Mouse (Mus musculus) stomach, embryonic 16.5 days (tissue): ENCODE results near the gene C9. TPM values are rescaled to one million over a fixed set of nuclear protein-coding genes. Genes with fewer than 3 reads are reported as not detected.

ENCODE experiments used
- ATAC-seq: fragments of 200-750 bp; cut with Nextera tagmentation; 2 replicates; pipeline ENCODE4 v1.8.0; 2017; ENCODE audit warnings: moderate number of reproducible peaks, moderate TSS enrichment; ENCODE audit not compliant: insufficient read depth, low FRiP score
- H3K27ac ChIP-seq: fragments of 300-500 bp; sonication (generic); 2 replicates; pipeline ENCODE4 v1.5.1; 2014; ENCODE audit warnings: low read length
- H3K27me3 ChIP-seq: fragments of 300-500 bp; sonication (generic); 2 replicates; pipeline ENCODE4 v1.6.1; 2014; ENCODE audit warnings: low read length, control low read depth, mixed read lengths; ENCODE audit not compliant: control insufficient read depth, insufficient read depth
- H3K36me3 ChIP-seq: fragments of 300-500 bp; sonication (generic); 2 replicates; pipeline ENCODE4 v1.6.1; 2014; ENCODE audit warnings: low read length; ENCODE audit not compliant: control insufficient read depth, insufficient read depth
- H3K4me1 ChIP-seq: fragments of 300-500 bp; sonication (generic); 2 replicates; pipeline ENCODE4 v1.6.1; 2014; ENCODE audit warnings: low read length, control low read depth, mixed read lengths; ENCODE audit not compliant: control insufficient read depth, insufficient read depth
- H3K4me2 ChIP-seq: fragments of 300-500 bp; sonication (generic); 2 replicates; pipeline ENCODE4 v1.6.1; 2014; ENCODE audit warnings: low read depth, low read length, mixed read lengths
- H3K4me3 ChIP-seq: fragments of 300-500 bp; sonication (generic); replicated peaks from 2 replicates; pipeline ENCODE4 v1.5.1; 2014; ENCODE audit warnings: mild to moderate bottlenecking, low read length
- H3K9ac ChIP-seq: fragments of 300-500 bp; sonication (generic); 2 replicates; pipeline ENCODE4 v1.6.1; 2014; ENCODE audit warnings: low read length
- H3K9me3 ChIP-seq: fragments of 300-500 bp; sonication (generic); replicated peaks from 2 replicates; pipeline ENCODE4 v1.6.1; 2016; ENCODE audit warnings: low read length, control low read depth; ENCODE audit not compliant: control insufficient read depth
- WGBS: fragments of 180-500 bp; shearing (Covaris S2); extraction: QIAGEN DNeasy Blood & Tissue Kit; methylation state at CpG from one replicate; pipeline ENCODE4 v1.1.7; 2014; 5-methylcytosine and 5-hydroxymethylcytosine counted together
- polyA plus RNA-seq: library from polyadenylated mRNA; unstranded; fragments of >200 nt; fragmentation: Nextera tagmentation; extraction: Ambion mirVana; gene quantifications from 2 replicates; pipeline ENCODE4 v1.2.1, GENCODE M21; 2015

Gene C9
- polyA plus RNA-seq, 1 experiment from 2014 or later, result 0.53 TPM

GRCm38 (mm10) chr15:6415317-6415716 lies 29.8 kb upstream of the C9 start:
- Histone ChIP-seq H3K4me3 (no peak overlapping the region), H3K4me1 (no peaks in the 10 kb centered on the region), H3K4me2 (no peak overlapping the region), H3K27me3 (no peaks in the 10 kb centered on the region), H3K9me3 (no peaks in the 10 kb centered on the region), H3K36me3 (0 out of 2 replicates have a peak, but pooled peaks cover 2% of the 10 kb centered on the region), H3K27ac (no peak overlapping the region), H3K9ac (no peak overlapping the region)
- WGBS, result 84% methylated on average over 5 of the region's 5 CpGs
- ATAC-seq, result no peak

- Histone ChIP-seq H3K9me3 (no peaks in the 10 kb centered on the region), H3K4me1 (peaks cover 4% of the 10 kb centered on the region), H3K9ac (no peak overlapping the region), H3K27me3 (no peaks in the 10 kb centered on the region), H3K27ac (peak overlapping the region; percentile 38; the same call in 1 of the 2 replicates), H3K36me3 (peaks cover 5% of the 10 kb centered on the region; the same call in 1 of the 2 replicates), H3K4me2 (no peak overlapping the region), H3K4me3 (no peak overlapping the region)
- ATAC-seq, result no peak
- WGBS, result 79% methylated on average over 7 of the region's 7 CpGs
These were observed 13.3 kb upstream of the C9 start for GRCm38 (mm10) chr15:6431777-6432176.

GRCm38 (mm10) chr15:6432411-6432810 lies 12.7 kb upstream of the C9 start:
- Histone ChIP-seq H3K9me3 (no peaks in the 10 kb centered on the region), H3K36me3 (peaks cover 5% of the 10 kb centered on the region; the same call in 1 of the 2 replicates), H3K9ac (no peak overlapping the region), H3K4me1 (peaks cover 4% of the 10 kb centered on the region), H3K27me3 (no peaks in the 10 kb centered on the region), H3K27ac (peak overlapping the region; percentile 38), H3K4me3 (no peak overlapping the region), H3K4me2 (no peak overlapping the region)
- ATAC-seq, result peak; percentile 93
- WGBS, result 53% methylated on average over 7 of the region's 7 CpGs

GRCm38 (mm10) chr15:6435281-6435680 lies 9.8 kb upstream of the C9 start:
- Histone ChIP-seq H3K27ac (no peak overlapping the region), H3K27me3 (no peaks in the 10 kb centered on the region), H3K4me1 (peaks cover 4% of the 10 kb centered on the region), H3K36me3 (peaks cover 5% of the 10 kb centered on the region; the same call in 1 of the 2 replicates), H3K9me3 (no peaks in the 10 kb centered on the region), H3K4me2 (no peak overlapping the region), H3K4me3 (no peak overlapping the region), H3K9ac (no peak overlapping the region)
- 89% methylated on average over 7 of the region's 7 CpGs for WGBS
- ATAC-seq, result no peak

GRCm38 (mm10) chr15:6435773-6436172 lies 9.4 kb upstream of the C9 start:
- Histone ChIP-seq H3K4me2 (no peak overlapping the region), H3K27me3 (no peaks in the 10 kb centered on the region), H3K4me1 (peaks cover 4% of the 10 kb centered on the region), H3K27ac (no peak overlapping the region), H3K4me3 (no peak overlapping the region), H3K9me3 (no peaks in the 10 kb centered on the region), H3K9ac (no peak overlapping the region), H3K36me3 (peaks cover 5% of the 10 kb centered on the region; the same call in 1 of the 2 replicates)
- WGBS, result 57% methylated on average over 2 of the region's 2 CpGs
- no peak for ATAC-seq

GRCm38 (mm10) chr15:6438685-6439084 lies 6.4 kb upstream of the C9 start:
- Histone ChIP-seq H3K27ac (no peak overlapping the region), H3K36me3 (peaks cover 5% of the 10 kb centered on the region; the same call in 1 of the 2 replicates), H3K27me3 (no peaks in the 10 kb centered on the region), H3K9ac (no peak overlapping the region), H3K4me1 (no peaks in the 10 kb centered on the region), H3K4me3 (no peak overlapping the region), H3K4me2 (no peak overlapping the region), H3K9me3 (no peaks in the 10 kb centered on the region)
- ATAC-seq, result no peak
- WGBS, result 71% methylated on average over 3 of the region's 3 CpGs

GRCm38 (mm10) chr15:6444452-6444851 lies 675 bp upstream of the C9 start:
- no peak overlapping the region for H3K9ac ChIP-seq
- no peak overlapping the region for H3K4me2 ChIP-seq
- H3K4me1 ChIP-seq, result peaks cover 7% of the 10 kb centered on the region; the same call in 1 of the 2 replicates
- no peaks in the 10 kb centered on the region for H3K27me3 ChIP-seq
- H3K4me3 ChIP-seq, result no peak overlapping the region
- ATAC-seq, result no peak
- no peaks in the 10 kb centered on the region for H3K36me3 ChIP-seq
- H3K9me3 ChIP-seq, result no peaks in the 10 kb centered on the region
- H3K27ac ChIP-seq, result no peak overlapping the region
- 61% methylated on average over 2 of the region's 2 CpGs for WGBS

GRCm38 (mm10) chr15:6446181-6446580 lies 1.1 kb downstream of the C9 start:
- ATAC-seq, result no peak
- Histone ChIP-seq H3K36me3 (no peaks in the 10 kb centered on the region), H3K9me3 (no peaks in the 10 kb centered on the region), H3K4me3 (no peak overlapping the region), H3K4me2 (no peak overlapping the region), H3K27ac (no peak overlapping the region), H3K27me3 (no peaks in the 10 kb centered on the region), H3K9ac (no peak overlapping the region), H3K4me1 (peaks cover 7% of the 10 kb centered on the region; the same call in 1 of the 2 replicates)
- 71% methylated on average over 1 of the region's 1 CpGs for WGBS

GRCm38 (mm10) chr15:6448892-6449291 lies 3.8 kb downstream of the C9 start:
- 12% methylated on average over 9 of the region's 9 CpGs for WGBS
- ATAC-seq, result 0 out of 2 replicates have a peak, but pooled peaks have one; percentile 47

More at GRCm38 (mm10) chr15:6448892-6449291, 3.8 kb downstream of the C9 start:
- Histone ChIP-seq H3K4me1 (peaks cover 7% of the 10 kb centered on the region; the same call in 1 of the 2 replicates), H3K9ac (no peak overlapping the region; the same call in 1 of the 2 replicates), H3K27me3 (no peaks in the 10 kb centered on the region), H3K36me3 (no peaks in the 10 kb centered on the region), H3K4me2 (peak overlapping the region; percentile 34; the same call in 1 of the 2 replicates), H3K9me3 (no peaks in the 10 kb centered on the region), H3K4me3 (peak overlapping the region; percentile 11; the same call in 1 of the 2 replicates), H3K27ac (no peak overlapping the region)
